Mouse (Mus musculus) neural tube, embryonic 13.5 days (tissue): ENCODE results near the gene Cbfa2t2. TPM values are rescaled to one million over a fixed set of nuclear protein-coding genes. Genes with fewer than 3 reads are reported as not detected.

Experiments used
- ATAC-seq: fragments of 200-750 bp; cut with Nextera tagmentation; 2 replicates; pipeline ENCODE4 v1.8.0; 2017; ENCODE audit warnings: low read depth, mild to moderate bottlenecking, moderate TSS enrichment, moderate library complexity
- H3K27ac ChIP-seq: fragments of 300-500 bp; sonication (generic); replicated peaks from 2 replicates; pipeline ENCODE4 v1.5.1; 2015; ENCODE audit warnings: moderate library complexity, mild to moderate bottlenecking, inconsistent platforms
- H3K27me3 ChIP-seq: fragments of 300-500 bp; sonication (generic); 2 replicates; pipeline ENCODE4 v1.6.1; 2015; ENCODE audit warnings: mild to moderate bottlenecking, inconsistent platforms
- H3K36me3 ChIP-seq: fragments of 300-500 bp; sonication (generic); 2 replicates; pipeline ENCODE4 v1.6.1; 2015; ENCODE audit warnings: mild to moderate bottlenecking, inconsistent platforms
- H3K4me1 ChIP-seq: fragments of 300-500 bp; sonication (generic); replicated peaks from 2 replicates; pipeline ENCODE4 v1.6.1; 2015; ENCODE audit warnings: inconsistent platforms
- H3K4me2 ChIP-seq: fragments of 300-500 bp; sonication (generic); 2 replicates; pipeline ENCODE4 v1.6.1; 2015; ENCODE audit warnings: inconsistent platforms, mild to moderate bottlenecking, moderate library complexity
- H3K4me3 ChIP-seq: fragments of 300-500 bp; sonication (generic); 2 replicates; pipeline ENCODE4 v1.5.1; 2015; ENCODE audit warnings: mild to moderate bottlenecking, inconsistent platforms
- H3K9ac ChIP-seq: fragments of 300-500 bp; sonication (generic); 2 replicates; pipeline ENCODE4 v1.6.1; 2015; ENCODE audit warnings: moderate library complexity, mild to moderate bottlenecking, inconsistent platforms
- H3K9me3 ChIP-seq: fragments of 300-500 bp; sonication (generic); 2 replicates; pipeline ENCODE4 v1.6.1; 2016; ENCODE audit warnings: inconsistent platforms
- WGBS: fragments of 180-500 bp; shearing (Covaris S2); methylation state at CpG from one replicate; pipeline ENCODE4 v1.1.7; 2015; 5-methylcytosine and 5-hydroxymethylcytosine counted together
- polyA plus RNA-seq: library from polyadenylated mRNA; unstranded; fragments of >200 nt; fragmentation: Nextera tagmentation; extraction: Ambion mirVana; gene quantifications from 2 replicates; pipeline ENCODE4 v1.2.1, GENCODE M21; 2015

Gene Cbfa2t2
- polyA plus RNA-seq, 1 experiment from 2014 or later, result 50.8 TPM

- H3K9ac ChIP-seq, result peak overlapping the region; percentile 70
- H3K9me3 ChIP-seq, result 0 out of 2 replicates have a peak, but pooled peaks cover 4% of the 10 kb centered on the region
- H3K27ac ChIP-seq, result peak overlapping the region; percentile 91
- 25% methylated on average over 11 of the region's 11 CpGs for WGBS
- peak overlapping the region; percentile 60 for H3K4me2 ChIP-seq
- H3K36me3 ChIP-seq, result no peaks in the 10 kb centered on the region
- H3K27me3 ChIP-seq, result no peaks in the 10 kb centered on the region
- ATAC-seq, result peak; percentile 25; the same call in 1 of the 2 replicates
- peak overlapping the region; percentile 37 for H3K4me3 ChIP-seq
- H3K4me1 ChIP-seq, result peaks cover 27% of the 10 kb centered on the region
Measured at GRCm38 (mm10) chr2:154426905-154427852, 9.1 kb upstream of the Cbfa2t2 start.

GRCm38 (mm10) chr2:154427853-154428360 is 8.4 kb upstream of the Cbfa2t2 start:
- H3K9me3 ChIP-seq, result 0 out of 2 replicates have a peak, but pooled peaks cover 4% of the 10 kb centered on the region
- peaks cover 27% of the 10 kb centered on the region for H3K4me1 ChIP-seq
- ATAC-seq, result peak; percentile 29
- peak overlapping the region; percentile 27 for H3K9ac ChIP-seq
- 12% methylated on average over 17 of the region's 17 CpGs for WGBS
- peak overlapping the region; percentile 31 for H3K4me2 ChIP-seq
- H3K27me3 ChIP-seq, result no peaks in the 10 kb centered on the region
- H3K36me3 ChIP-seq, result no peaks in the 10 kb centered on the region
- no peak overlapping the region for H3K4me3 ChIP-seq
- peak overlapping the region; percentile 91 for H3K27ac ChIP-seq

- ATAC-seq, result no peak
- Histone ChIP-seq H3K4me1 (peaks cover 27% of the 10 kb centered on the region), H3K4me3 (no peak overlapping the region), H3K9me3 (0 out of 2 replicates have a peak, but pooled peaks cover under 1% of the 10 kb centered on the region), H3K4me2 (no peak overlapping the region), H3K27ac (no peak overlapping the region), H3K27me3 (no peaks in the 10 kb centered on the region), H3K36me3 (no peaks in the 10 kb centered on the region), H3K9ac (no peak overlapping the region)
- 97% methylated on average over 2 of the region's 2 CpGs for WGBS
Measured at GRCm38 (mm10) chr2:154430566-154430965, 5.7 kb upstream of the Cbfa2t2 start.

- WGBS, result 57% methylated on average over 2 of the region's 2 CpGs
- Histone ChIP-seq H3K4me1 (peaks cover 16% of the 10 kb centered on the region), H3K4me3 (no peak overlapping the region), H3K27ac (no peak overlapping the region), H3K9me3 (no peaks in the 10 kb centered on the region), H3K4me2 (no peak overlapping the region), H3K27me3 (no peaks in the 10 kb centered on the region), H3K36me3 (no peaks in the 10 kb centered on the region), H3K9ac (no peak overlapping the region)
- no peak for ATAC-seq
Measured at GRCm38 (mm10) chr2:154432696-154433095, 3.6 kb upstream of the Cbfa2t2 start.

- no peak for ATAC-seq
- Histone ChIP-seq H3K4me2 (no peak overlapping the region), H3K4me3 (no peak overlapping the region), H3K9ac (no peak overlapping the region), H3K27me3 (no peaks in the 10 kb centered on the region), H3K27ac (0 out of 2 replicates have a peak overlapping the region, but pooled peaks have one; percentile 14), H3K9me3 (no peaks in the 10 kb centered on the region), H3K36me3 (no peaks in the 10 kb centered on the region), H3K4me1 (peaks cover 16% of the 10 kb centered on the region)
- 57% methylated on average over 3 of the region's 3 CpGs for WGBS
Measured at GRCm38 (mm10) chr2:154433391-154433790, 2.9 kb upstream of the Cbfa2t2 start.

- H3K9ac ChIP-seq, result no peak overlapping the region
Measured at GRCm38 (mm10) chr2:154434690-154435089, 1.6 kb upstream of the Cbfa2t2 start.

GRCm38 (mm10) chr2:154436076-154436457 is 214 bp upstream of the Cbfa2t2 start:
- Histone ChIP-seq H3K4me3 (peak overlapping the region; percentile 94), H3K9me3 (no peaks in the 10 kb centered on the region), H3K4me1 (peaks cover 35% of the 10 kb centered on the region), H3K4me2 (peak overlapping the region; percentile 70), H3K27ac (peak overlapping the region; percentile 96), H3K9ac (peak overlapping the region; percentile 96), H3K27me3 (no peaks in the 10 kb centered on the region), H3K36me3 (no peaks in the 10 kb centered on the region)
- WGBS, result 1% methylated on average over 44 of the region's 44 CpGs
- peak; percentile 99 for ATAC-seq

More at GRCm38 (mm10) chr2:154434690-154435089, 1.6 kb upstream of the Cbfa2t2 start:
- H3K4me2 ChIP-seq, result no peak overlapping the region
- 94% methylated on average over 7 of the region's 7 CpGs for WGBS
- no peak overlapping the region for H3K27ac ChIP-seq
- H3K9me3 ChIP-seq, result no peaks in the 10 kb centered on the region
- H3K27me3 ChIP-seq, result no peaks in the 10 kb centered on the region
- H3K36me3 ChIP-seq, result no peaks in the 10 kb centered on the region
- no peak overlapping the region for H3K4me3 ChIP-seq
- ATAC-seq, result no peak
- peaks cover 27% of the 10 kb centered on the region for H3K4me1 ChIP-seq

- Histone ChIP-seq H3K4me3 (peak overlapping the region; percentile 94), H3K9ac (peak overlapping the region; percentile 96), H3K4me2 (peak overlapping the region; percentile 70), H3K4me1 (peaks cover 35% of the 10 kb centered on the region), H3K27ac (peak overlapping the region; percentile 96), H3K36me3 (no peaks in the 10 kb centered on the region), H3K27me3 (no peaks in the 10 kb centered on the region), H3K9me3 (no peaks in the 10 kb centered on the region)
- WGBS, result 18% methylated on average over 7 of the region's 7 CpGs
- no peak for ATAC-seq
Measured at GRCm38 (mm10) chr2:154437191-154437527, 878 bp downstream of the Cbfa2t2 start.

GRCm38 (mm10) chr2:154440453-154440852 is 4.2 kb downstream of the Cbfa2t2 start:
- no peak overlapping the region for H3K4me3 ChIP-seq
- H3K27me3 ChIP-seq, result no peaks in the 10 kb centered on the region
- H3K27ac ChIP-seq, result no peak overlapping the region
- peaks cover 35% of the 10 kb centered on the region for H3K4me1 ChIP-seq
- peaks cover 10% of the 10 kb centered on the region; the same call in 1 of the 2 replicates for H3K36me3 ChIP-seq
- no peaks in the 10 kb centered on the region for H3K9me3 ChIP-seq
- H3K4me2 ChIP-seq, result no peak overlapping the region
- no peak for ATAC-seq
- H3K9ac ChIP-seq, result no peak overlapping the region

- Histone ChIP-seq H3K4me1 (no peaks in the 10 kb centered on the region), H3K27ac (no peak overlapping the region), H3K9ac (no peak overlapping the region), H3K9me3 (no peaks in the 10 kb centered on the region), H3K27me3 (no peaks in the 10 kb centered on the region), H3K4me3 (no peak overlapping the region), H3K4me2 (no peak overlapping the region), H3K36me3 (peaks cover 19% of the 10 kb centered on the region)
- ATAC-seq, result no peak
- WGBS, result 97% methylated on average over 8 of the region's 8 CpGs
Measured at GRCm38 (mm10) chr2:154447821-154448220, 11.5 kb downstream of the Cbfa2t2 start.

- Histone ChIP-seq H3K27me3 (no peaks in the 10 kb centered on the region), H3K9ac (no peak overlapping the region), H3K36me3 (peaks cover 13% of the 10 kb centered on the region), H3K4me2 (no peak overlapping the region), H3K27ac (no peak overlapping the region), H3K4me3 (no peak overlapping the region), H3K9me3 (no peaks in the 10 kb centered on the region), H3K4me1 (no peaks in the 10 kb centered on the region)
- no peak for ATAC-seq
Measured at GRCm38 (mm10) chr2:154448633-154449032, 12.4 kb downstream of the Cbfa2t2 start.

- no peak overlapping the region for H3K4me3 ChIP-seq
- H3K36me3 ChIP-seq, result peaks cover 6% of the 10 kb centered on the region
- peaks cover 28% of the 10 kb centered on the region for H3K4me1 ChIP-seq
- no peak for ATAC-seq
- H3K27me3 ChIP-seq, result no peaks in the 10 kb centered on the region
- no peak overlapping the region for H3K9ac ChIP-seq
- 89% methylated on average over 2 of the region's 2 CpGs for WGBS
- no peaks in the 10 kb centered on the region for H3K9me3 ChIP-seq
- no peak overlapping the region for H3K4me2 ChIP-seq
- no peak overlapping the region for H3K27ac ChIP-seq
Measured at GRCm38 (mm10) chr2:154452951-154453350, 16.7 kb downstream of the Cbfa2t2 start.
